Mouse (Mus musculus) embryo, embryonic 10 days (tissue): ENCODE data around the gene Bbs2.
A peak's percentile ranks its signal among the peaks of the same experiment; 100 is the strongest.

Source experiments
- DNase-seq: peaks from one replicate; pipeline ENCODE4 v3.0.0-alpha.2; 2015; ENCODE audit warnings: low spot score

The Bbs2 gene

GRCm38 (mm10) chr8:94098996-94099395, 268 bp upstream of the Bbs2 start:
- DNase-seq: no peak

- no peak for DNase-seq
Observed at GRCm38 (mm10) chr8:94094281-94094680, 4.4 kb downstream of the Bbs2 start.

GRCm38 (mm10) chr8:94092848-94093247, 5.9 kb downstream of the Bbs2 start:
- no peak for DNase-seq

GRCm38 (mm10) chr8:94089715-94090114, 9.0 kb downstream of the Bbs2 start:
- DNase-seq: no peak

- DNase-seq: no peak
Observed at GRCm38 (mm10) chr8:94087964-94088363, 10.8 kb downstream of the Bbs2 start.

- DNase-seq: no peak
Observed at GRCm38 (mm10) chr8:94076461-94077192, 22.1 kb downstream of the Bbs2 start.

GRCm38 (mm10) chr8:94068793-94069192, 29.9 kb downstream of the Bbs2 start:
- no peak for DNase-seq

- peak; percentile 54 for DNase-seq
Observed at GRCm38 (mm10) chr8:94066121-94066863, 32.4 kb downstream of the Bbs2 start.

- DNase-seq: peak; percentile 53
Observed at GRCm38 (mm10) chr8:94057157-94057854, 41.4 kb downstream of the Bbs2 start.

GRCm38 (mm10) chr8:94052696-94053095, 46.0 kb downstream of the Bbs2 start:
- DNase-seq: no peak

- DNase-seq: no peak
Observed at GRCm38 (mm10) chr8:94047845-94048244, 50.9 kb downstream of the Bbs2 start.

GRCm38 (mm10) chr8:94037806-94038205, 60.9 kb downstream of the Bbs2 start:
- DNase-seq: no peak

GRCm38 (mm10) chr8:94036944-94037524, 61.7 kb downstream of the Bbs2 start, which contains the start of the genes Nudt21 and Ogfod1:
Nudt21 (minus strand) TSS chr8:94037031.
Ogfod1 (plus strand) TSS chr8:94037198.
- peak; percentile 98 for DNase-seq

- DNase-seq: peak; percentile 90
Observed at GRCm38 (mm10) chr8:94036541-94036940, 62.2 kb downstream of the Bbs2 start.

- no peak for DNase-seq
Observed at GRCm38 (mm10) chr8:94035200-94035599, 63.5 kb downstream of the Bbs2 start.

- DNase-seq: no peak
Observed at GRCm38 (mm10) chr8:94033601-94034000, 65.1 kb downstream of the Bbs2 start.

- no peak for DNase-seq
Observed at GRCm38 (mm10) chr8:94029701-94030100, 69.0 kb downstream of the Bbs2 start.

- no peak for DNase-seq
Observed at GRCm38 (mm10) chr8:94023916-94024315, 74.8 kb downstream of the Bbs2 start.
